Mouse (Mus musculus) erythroblast, embryonic 14.5 days (primary cell): ENCODE results near the gene Gm47995.

Experiments used
- GATA1 ChIP-seq: IDR thresholded peaks from 2 replicates; pipeline ENCODE4 v1.6.1; 2012; ENCODE audit warnings: low read length, inconsistent platforms, mixed read lengths
- TAL1 ChIP-seq: IDR thresholded peaks from 3 replicates; pipeline ENCODE4 v1.6.1; 2012; ENCODE audit warnings: low read length, inconsistent platforms, mixed read lengths

DNA sequence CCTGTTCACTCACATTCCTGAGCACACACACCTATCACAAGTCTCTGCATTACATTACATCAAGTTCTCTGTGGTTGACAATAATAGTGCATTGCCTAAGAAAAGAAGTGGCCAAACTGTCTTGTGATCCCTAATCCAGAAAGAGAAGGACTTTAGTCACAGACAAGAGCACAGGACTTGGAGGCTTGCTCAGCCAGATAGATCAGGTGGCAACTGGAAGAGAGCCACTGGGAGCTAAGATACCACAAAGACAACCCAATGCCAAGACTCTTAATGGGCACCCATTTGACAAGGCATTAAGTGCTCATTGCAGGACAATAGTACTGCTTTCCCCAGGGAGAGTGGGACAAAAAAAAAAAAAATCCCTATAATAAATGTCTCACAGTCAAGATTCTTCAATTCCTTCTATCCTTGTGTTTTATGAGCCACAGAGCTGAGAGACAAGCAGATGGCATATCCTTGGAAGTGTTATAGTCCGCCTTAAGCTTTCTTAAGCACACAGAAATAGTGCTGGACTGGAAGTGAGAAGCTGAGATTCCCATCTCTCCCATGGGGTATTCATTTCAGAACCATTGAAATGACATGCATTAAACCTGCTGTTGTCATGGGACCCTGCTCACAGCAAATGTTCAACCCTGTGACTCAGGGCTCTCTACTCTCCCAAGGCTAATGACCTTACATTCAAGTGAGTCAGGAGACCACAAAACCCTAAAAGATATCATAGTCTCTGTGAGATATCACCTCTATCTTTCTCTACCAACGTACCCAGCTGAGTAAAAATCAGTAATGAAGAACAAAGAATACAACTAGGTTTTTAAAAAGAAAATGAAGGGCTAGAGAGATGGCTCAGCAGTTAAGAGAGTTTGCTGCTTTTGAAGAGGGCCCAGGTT lies 26.4 kb upstream of the Gm47995 start:
- TF ChIP-seq TAL1, result no peak
- no peak for TF ChIP-seq GATA1
